Mouse (Mus musculus) G1E (cell line): Measurements from ENCODE around the gene Gpr35. TPM values are rescaled to one million over a fixed set of nuclear protein-coding genes. Genes with fewer than 3 reads are reported as not detected.

Experiments
- ATAC-seq: 2 replicates; pipeline ENCODE4 v1.8.0; 2016; ENCODE audit warnings: mild to moderate bottlenecking; ENCODE audit not compliant: insufficient number of reproducible peaks, poor library complexity, low FRiP score, severe bottlenecking; ENCODE audit errors: extremely low read depth
- DNase-seq: peaks from one replicate; pipeline ENCODE4 v3.0.0; 2012; ENCODE audit warnings: low spot score
- H3K27me3 ChIP-seq: 2 replicates; pipeline ENCODE4 v1.6.1; 2012; ENCODE audit warnings: mild to moderate bottlenecking, low read length, inconsistent platforms; ENCODE audit not compliant: insufficient read depth
- H3K36me3 ChIP-seq: replicated peaks from 2 replicates; pipeline ENCODE3; 2012; ENCODE audit warnings: mild to moderate bottlenecking, inconsistent platforms
- H3K4me1 ChIP-seq: 2 replicates; pipeline ENCODE4 v1.6.1; 2012; ENCODE audit warnings: low read depth, low read length, inconsistent platforms, mixed read lengths; ENCODE audit not compliant: insufficient read depth
- H3K4me3 ChIP-seq: 2 replicates; pipeline ENCODE4 v1.5.1; 2012; ENCODE audit warnings: low read depth, mild to moderate bottlenecking, inconsistent platforms, low read length, moderate library complexity, mixed read lengths
- H3K9me3 ChIP-seq: replicated peaks from 2 replicates; pipeline ENCODE4 v1.6.1; 2012; ENCODE audit warnings: inconsistent platforms
- CTCF ChIP-seq: IDR thresholded peaks from 2 replicates; pipeline ENCODE4 v1.5.1; 2012; ENCODE audit warnings: low read depth, low read length, inconsistent platforms, mixed read lengths
- GATA1 ChIP-seq: IDR thresholded peaks from 2 replicates; pipeline ENCODE4 v1.6.1; 2012; ENCODE audit warnings: borderline replicate concordance, low read length, inconsistent platforms, mixed read lengths
- GATA2 ChIP-seq: IDR thresholded peaks from 2 replicates; pipeline ENCODE4 v1.6.1; 2012; ENCODE audit warnings: low read depth, low read length, inconsistent platforms, borderline replicate concordance
- POLR2AphosphoS5 ChIP-seq: IDR thresholded peaks from 2 replicates; pipeline ENCODE4 v1.6.1; 2012; ENCODE audit warnings: low read depth, low read length, inconsistent platforms; ENCODE audit not compliant: insufficient replicate concordance
- TAL1 ChIP-seq: conservative IDR thresholded peaks from 2 replicates; pipeline ENCODE4 v1.6.1; 2012; ENCODE audit warnings: low read depth, low read length, inconsistent platforms, mixed read lengths
- polyA plus RNA-seq: library from polyadenylated mRNA; stranded (reverse); fragments of >175 nt; gene quantifications from 2 replicates; pipeline ENCODE4 v1.2.3, GENCODE M21; 2012
- total RNA-seq, 2 experiments: library from RNA; stranded (forward) in 1 of 2; stranded (reverse) in 1 of 2; fragments of 200-1000 nt in 1 of 2; fragments of >200 nt in 1 of 2; fragmentation: Nextera tagmentation in 1 of 2; gene quantifications; 2 replicates each; pipeline ENCODE4 v1.2.3; 2014 to 2017

Gene Gpr35
- 0.24 and 0.38 TPM in 2 replicates for total RNA-seq (2014; fragmentation: Nextera tagmentation)
- total RNA-seq (2017), result 0.64 and 0.93 TPM in 2 replicates
- polyA plus RNA-seq, result 0.03 and 0.07 TPM in 2 replicates

GRCm38 (mm10) chr1:92950607-92951006 is at the start of gene Gpr35:
Gene Gpr35 (plus strand): TSS chr1:92950865.
- no peak within 1 kb of the TSS for H3K4me3 ChIP-seq
- DNase-seq, result no peak
- ATAC-seq, result no peak
- no peaks in the 10 kb centered on the region for H3K9me3 ChIP-seq
- TF ChIP-seq GATA2 (no peak), TAL1 (no peak), CTCF (no peak), GATA1 (no peak), POLR2AphosphoS5 (no peak)
- peaks cover 42% of the 10 kb centered on the region for H3K36me3 ChIP-seq
- H3K27me3 ChIP-seq, result peaks cover 5% of the 10 kb centered on the region; the same call in 1 of the 2 replicates
- H3K4me1 ChIP-seq, result no peaks in the 10 kb centered on the region

- no peak for TF ChIP-seq GATA2
- TF ChIP-seq CTCF, result no peak
- TF ChIP-seq TAL1, result no peak
- TF ChIP-seq POLR2AphosphoS5, result no peak
- no peak for TF ChIP-seq GATA1
- Histone ChIP-seq H3K4me3 (no peak within 1 kb of the TSS), H3K9me3 (no peaks in the 10 kb centered on the region), H3K4me1 (peaks cover 24% of the 10 kb centered on the region), H3K36me3 (peaks cover 13% of the 10 kb centered on the region), H3K27me3 (peaks cover 41% of the 10 kb centered on the region)
- ATAC-seq, result no peak
- DNase-seq, result no peak
Observed at GRCm38 (mm10) chr1:92902786-92903185, 47.9 kb upstream of the Gpr35 start, which contains the start of gene Ankmy1. Gene Ankmy1 (minus strand): TSS chr1:92902906.

- H3K4me1 ChIP-seq, result peaks cover 33% of the 10 kb centered on the region
- H3K4me3 ChIP-seq, result no peak overlapping the region
- TF ChIP-seq GATA1, result no peak
- no peak for TF ChIP-seq GATA2
- no peak for TF ChIP-seq POLR2AphosphoS5
- TF ChIP-seq CTCF, result no peak
- TF ChIP-seq TAL1, result no peak
- peaks cover 36% of the 10 kb centered on the region for H3K27me3 ChIP-seq
- DNase-seq (no peak), ATAC-seq (no peak)
- no peaks in the 10 kb centered on the region for H3K9me3 ChIP-seq
- peaks cover 14% of the 10 kb centered on the region for H3K36me3 ChIP-seq
Observed at GRCm38 (mm10) chr1:92903627-92904026, 47.0 kb upstream of the Gpr35 start.

GRCm38 (mm10) chr1:92905703-92906310 is 44.9 kb upstream of the Gpr35 start:
- H3K9me3 ChIP-seq, result no peaks in the 10 kb centered on the region
- no peak for ATAC-seq
- TF ChIP-seq TAL1 (no peak), GATA1 (no peak), CTCF (no peak), POLR2AphosphoS5 (no peak), GATA2 (no peak)
- H3K27me3 ChIP-seq, result peaks cover 20% of the 10 kb centered on the region
- H3K4me3 ChIP-seq, result no peak overlapping the region
- DNase-seq, result no peak
- H3K36me3 ChIP-seq, result peaks cover 15% of the 10 kb centered on the region
- peaks cover 52% of the 10 kb centered on the region for H3K4me1 ChIP-seq

GRCm38 (mm10) chr1:92906779-92907631 is 43.7 kb upstream of the Gpr35 start, which contains the start of gene Dusp28:
Gene Dusp28 (plus strand): TSS chr1:92906981.
- peak; percentile 77 for ATAC-seq
- Histone ChIP-seq H3K4me3 (peak within 1 kb of the TSS; percentile 85), H3K4me1 (peaks cover 63% of the 10 kb centered on the region)

GRCm38 (mm10) chr1:92907632-92908360 is 42.9 kb upstream of the Gpr35 start:
- peaks cover 68% of the 10 kb centered on the region for H3K4me1 ChIP-seq
- peak; percentile 5; the same call in 1 of the 2 replicates for ATAC-seq

More at GRCm38 (mm10) chr1:92906779-92907631, 43.7 kb upstream of the Gpr35 start, which contains the start of gene Dusp28:
- Histone ChIP-seq H3K36me3 (peaks cover 20% of the 10 kb centered on the region), H3K27me3 (peaks cover 9% of the 10 kb centered on the region), H3K9me3 (no peaks in the 10 kb centered on the region)
- TF ChIP-seq CTCF (peak; percentile 12; the same call in 1 of the 2 replicates), TAL1 (no peak)
- DNase-seq, result peak; percentile 93

More at GRCm38 (mm10) chr1:92907632-92908360, 42.9 kb upstream of the Gpr35 start:
- H3K36me3 ChIP-seq, result peaks cover 28% of the 10 kb centered on the region
- no peaks in the 10 kb centered on the region for H3K9me3 ChIP-seq
- H3K27me3 ChIP-seq, result peaks cover 5% of the 10 kb centered on the region
- no peak for TF ChIP-seq GATA1
- TF ChIP-seq CTCF, result no peak
- TF ChIP-seq POLR2AphosphoS5, result no peak
- no peak for TF ChIP-seq TAL1
- no peak for TF ChIP-seq GATA2
- no peak for DNase-seq
- H3K4me3 ChIP-seq, result peak overlapping the region; percentile 85
